In the genomic region with DNA sequence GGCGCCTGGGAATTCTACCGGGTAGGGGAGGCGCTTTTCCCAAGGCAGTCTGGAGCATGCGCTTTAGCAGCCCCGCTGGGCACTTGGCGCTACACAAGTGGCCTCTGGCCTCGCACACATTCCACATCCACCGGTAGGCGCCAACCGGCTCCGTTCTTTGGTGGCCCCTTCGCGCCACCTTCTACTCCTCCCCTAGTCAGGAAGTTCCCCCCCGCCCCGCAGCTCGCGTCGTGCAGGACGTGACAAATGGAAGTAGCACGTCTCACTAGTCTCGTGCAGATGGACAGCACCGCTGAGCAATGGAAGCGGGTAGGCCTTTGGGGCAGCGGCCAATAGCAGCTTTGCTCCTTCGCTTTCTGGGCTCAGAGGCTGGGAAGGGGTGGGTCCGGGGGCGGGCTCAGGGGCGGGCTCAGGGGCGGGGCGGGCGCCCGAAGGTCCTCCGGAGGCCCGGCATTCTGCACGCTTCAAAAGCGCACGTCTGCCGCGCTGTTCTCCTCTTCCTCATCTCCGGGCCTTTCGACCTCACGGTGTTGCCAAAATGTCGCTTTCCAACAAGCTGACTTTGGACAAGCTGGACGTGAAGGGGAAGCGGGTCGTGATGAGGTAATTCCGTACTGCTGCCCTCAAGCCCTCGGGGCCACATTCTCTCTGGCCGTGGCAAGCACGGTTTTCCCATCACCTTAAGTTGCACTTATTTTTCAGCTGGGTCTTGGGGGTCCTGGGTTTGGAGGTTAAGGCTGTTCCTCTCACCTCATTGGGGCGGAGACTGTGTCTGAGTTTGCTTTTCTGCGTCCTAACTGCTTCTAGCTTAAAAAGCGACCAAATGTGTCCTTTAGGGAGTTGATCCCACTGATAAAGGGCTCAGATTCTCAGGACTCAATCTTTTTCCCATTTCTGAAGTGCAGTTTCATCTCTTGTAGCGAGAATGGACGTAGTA, we compare ENCODE assay signal across 8 mouse cellular contexts. TPM values are rescaled to one million over a fixed set of nuclear protein-coding genes. Genes with fewer than 3 reads are reported as not detected.
A peak's percentile ranks its signal among the peaks of the same experiment; 100 is the strongest.
DNase-seq lines count a peak whose midpoint lies in the region; ATAC-seq and TF ChIP-seq lines count a peak whose summit lies in the region.

TSS of gene Pgk1 (plus strand) at position 388 of the 937 bp plus-strand sequence.

- no peaks in the 10 kb centered on the region for H3K4me1 ChIP-seq in ES-Bruce4 (ENCODE audit: control insufficient read depth, insufficient read depth, low read length)
- H3K4me1 ChIP-seq in forebrain, embryonic 13.5 days, result peaks cover 23% of the 10 kb centered on the region
- H3K4me1 ChIP-seq in liver, postnatal 0 days (ENCODE audit: insufficient read depth), result peaks cover 8% of the 10 kb centered on the region
- H3K4me1 ChIP-seq in neural tube, embryonic 14.5 days (ENCODE audit: control insufficient read depth, insufficient read depth, low read length), result peaks cover 9% of the 10 kb centered on the region; the same call in 1 of the 2 replicates

- intact Hi-C loops in heart, postnatal 10 days (cut with DNase I), result loop anchor here (5.0 to 10.0 kb wide), 3 partner anchors 160 to 302 kb away; partner anchors contain the start of genes Atp7a and Atrx

- no peaks in the 10 kb centered on the region for H3K9me3 ChIP-seq in ES-Bruce4 (replicated peaks; ENCODE audit: control insufficient read depth, insufficient read depth, low read length, poor library complexity, severe bottlenecking)
- H3K9me3 ChIP-seq in forebrain, embryonic 13.5 days (replicated peaks), result no peaks in the 10 kb centered on the region
- H3K9me3 ChIP-seq in liver, postnatal 0 days (ENCODE audit: low read length), result no peaks in the 10 kb centered on the region
- H3K9me3 ChIP-seq in neural tube, embryonic 14.5 days (ENCODE audit: control insufficient read depth, low read length), result no peaks in the 10 kb centered on the region

- peaks cover 18% of the 10 kb centered on the region for H3K36me3 ChIP-seq in ES-Bruce4 (ENCODE audit: control insufficient read depth, insufficient read depth, low read length, poor library complexity, severe bottlenecking)
- H3K36me3 ChIP-seq in forebrain, embryonic 13.5 days (ENCODE audit: poor library complexity, severe bottlenecking), result no peaks in the 10 kb centered on the region
- H3K36me3 ChIP-seq in liver, postnatal 0 days (replicated peaks; ENCODE audit: insufficient read depth, low read length), result peaks cover 4% of the 10 kb centered on the region; the same call in 1 of the 2 replicates
- H3K36me3 ChIP-seq in neural tube, embryonic 14.5 days (ENCODE audit: control insufficient read depth, insufficient read depth, low read length), result no peaks in the 10 kb centered on the region

- WGBS in forebrain, embryonic 13.5 days, result 12% methylated on average over 54 of the region's 55 CpGs
- WGBS in large intestine, adult 2 months, result 8% methylated on average over 52 of the region's 55 CpGs
- 13% methylated on average over 45 of the region's 55 CpGs for WGBS in liver, postnatal 0 days (ENCODE audit: insufficient replicate concordance)
- 11% methylated on average over 52 of the region's 55 CpGs for WGBS in neural tube, embryonic 14.5 days

- peak; percentile 92 for DNase-seq in heart, postnatal 10 days
- DNase-seq in large intestine, adult 2 months (ENCODE audit: low read depth, low spot score), result peak; percentile 73
- DNase-seq in liver, postnatal 0 days, result peak; percentile 90
- peak; percentile 88 for DNase-seq in testis, postnatal 10 days (ENCODE audit: low spot score)

- peak; percentile 47; the same call in 1 of the 2 replicates for TF ChIP-seq EP300 in ES-Bruce4 (IDR thresholded peaks at IDR 0.05; ENCODE audit: insufficient read depth, low read depth, low read length)
- no peak for TF ChIP-seq EP300 in liver, postnatal 0 days (IDR thresholded peaks at IDR 0.05; ENCODE audit: low read depth)

- no peak for TF ChIP-seq CTCF in ES-Bruce4 (IDR thresholded peaks at IDR 0.05; ENCODE audit: low read depth, low read length)
- peak; percentile 18; the same call in 1 of the 2 replicates for TF ChIP-seq CTCF in liver, postnatal 0 days (IDR thresholded peaks at IDR 0.05; ENCODE audit: low read depth)

- no peaks in the 10 kb centered on the region for H3K27me3 ChIP-seq in ES-Bruce4 (ENCODE audit: control insufficient read depth, insufficient read depth, low read length, poor library complexity, severe bottlenecking)
- H3K27me3 ChIP-seq in forebrain, embryonic 13.5 days, result no peaks in the 10 kb centered on the region
- no peaks in the 10 kb centered on the region for H3K27me3 ChIP-seq in liver, postnatal 0 days (ENCODE audit: insufficient read depth, low read length)
- no peaks in the 10 kb centered on the region for H3K27me3 ChIP-seq in neural tube, embryonic 14.5 days (ENCODE audit: control insufficient read depth, insufficient read depth, low read length)

- H3K4me3 ChIP-seq in ES-Bruce4 (ENCODE audit: low read depth, low read length), result peak within 1 kb of the TSS; percentile 97
- peak within 1 kb of the TSS; percentile 54 for H3K4me3 ChIP-seq in forebrain, embryonic 13.5 days
- H3K4me3 ChIP-seq in liver, postnatal 0 days (ENCODE audit: low read depth, low read length), result peak within 1 kb of the TSS; percentile 47
- peak within 1 kb of the TSS; percentile 47 for H3K4me3 ChIP-seq in neural tube, embryonic 14.5 days (ENCODE audit: low read depth, low read length)

- peak; percentile 99 for ATAC-seq in cerebellum, adult (ENCODE audit: insufficient number of reproducible peaks, low FRiP score, low TSS enrichment)
- ATAC-seq in forebrain, embryonic 13.5 days, result peak; percentile 98
- ATAC-seq in liver, postnatal 0 days, result peak; percentile 96
- peak; percentile 99 for ATAC-seq in neural tube, embryonic 14.5 days (ENCODE audit: low read depth)

- H3K9ac ChIP-seq in ES-Bruce4 (ENCODE audit: low read depth, poor library complexity, severe bottlenecking), result peak within 1 kb of the TSS; percentile 69
- H3K9ac ChIP-seq in forebrain, embryonic 13.5 days, result peak within 1 kb of the TSS; percentile 73
- peak within 1 kb of the TSS; percentile 64 for H3K9ac ChIP-seq in liver, postnatal 0 days (replicated peaks)
- H3K9ac ChIP-seq in neural tube, embryonic 14.5 days (replicated peaks; ENCODE audit: low read depth, low read length), result peak within 1 kb of the TSS; percentile 47

- peak; percentile 31 for TF ChIP-seq POLR2A in ES-Bruce4 (IDR thresholded peaks at IDR 0.05; ENCODE audit: insufficient read depth, low read length)

- peak within 1 kb of the TSS; percentile 70 for H3K4me2 ChIP-seq in forebrain, embryonic 13.5 days
- peak within 1 kb of the TSS; percentile 77 for H3K4me2 ChIP-seq in liver, postnatal 0 days (ENCODE audit: low read depth, low read length)
- peak within 1 kb of the TSS; percentile 71 for H3K4me2 ChIP-seq in neural tube, embryonic 14.5 days (ENCODE audit: low read depth, low read length)

- H3K27ac ChIP-seq in ES-Bruce4 (ENCODE audit: insufficient read depth, low read length), result peak within 1 kb of the TSS; percentile 96
- H3K27ac ChIP-seq in forebrain, embryonic 13.5 days, result peak within 1 kb of the TSS; percentile 88
- peak within 1 kb of the TSS; percentile 72 for H3K27ac ChIP-seq in liver, postnatal 0 days (ENCODE audit: low read depth)
- peak within 1 kb of the TSS; percentile 80 for H3K27ac ChIP-seq in neural tube, embryonic 14.5 days (ENCODE audit: low read depth, low read length)

RNA-seq across cellular contexts. Expression of gene Pgk1, which starts in this region (rescaled TPM):
- polyA plus RNA-seq in ES-Bruce4 (2011; ENCODE audit: insufficient read depth, insufficient read length, low read depth, missing spikeins), result 877 and 973 TPM in 2 replicates
- 346 and 364 TPM in 2 replicates for polyA plus RNA-seq in forebrain, embryonic 13.5 days (2015; fragmentation: Nextera tagmentation; extraction: Ambion mirVana)
- 100 to 1,000 TPM; 557 to 593 TPM for total RNA-seq in heart, postnatal 10 days (2021)
- 159 and 201 TPM in 2 replicates for polyA plus RNA-seq in large intestine, adult 2 months (2012; rRNA removed)
- polyA plus RNA-seq in liver, postnatal 0 days (2015; fragmentation: Nextera tagmentation; extraction: Ambion mirVana), result 192 and 201 TPM in 2 replicates
- polyA plus RNA-seq in neural tube, embryonic 14.5 days (2014; fragmentation: Nextera tagmentation; extraction: Ambion mirVana), result 266 and 275 TPM in 2 replicates

Comparison
In these comparisons a context has a peak if more than half of its experiments do, and no peak if none do; other contexts are left out.
1. Peak in every context shown above with its lines: DNase-seq, ATAC-seq, H3K4me3 ChIP-seq and H3K27ac ChIP-seq.
2. H3K4me3 ChIP-seq: peak in every context shown above with its lines; median percentile 97 in ES-Bruce4; 54 in forebrain, embryonic 13.5 days; 47 in liver, postnatal 0 days; 47 in neural tube, embryonic 14.5 days.